Mouse (Mus musculus) heart, adult 8-10 months (tissue): ENCODE data around the gene Actg1. TPM values are rescaled to one million over a fixed set of nuclear protein-coding genes. Genes with fewer than 3 reads are reported as not detected.
"Not testable (repeated sequence)": the region's sequence is repeated elsewhere in the genome, so short reads cannot be mapped to it uniquely, and the experiment has no call there.

Source experiments
- DNase-seq: peaks from one replicate; pipeline ENCODE4 v3.0.0; 2022; ENCODE audit warnings: low spot score
- total RNA-seq, 4 experiments: library from RNA; stranded (reverse); gene quantifications; 2 replicates each; pipeline ENCODE4 v1.2.4; 2022

Actg1 gene
- total RNA-seq, 4 experiments from 2014 or later, result 188 to 320 (median 251) TPM

- no peak for DNase-seq
Observed at GRCm38 (mm10) chr11:120360755-120361154, 12.4 kb upstream of the Actg1 start.

DNA sequence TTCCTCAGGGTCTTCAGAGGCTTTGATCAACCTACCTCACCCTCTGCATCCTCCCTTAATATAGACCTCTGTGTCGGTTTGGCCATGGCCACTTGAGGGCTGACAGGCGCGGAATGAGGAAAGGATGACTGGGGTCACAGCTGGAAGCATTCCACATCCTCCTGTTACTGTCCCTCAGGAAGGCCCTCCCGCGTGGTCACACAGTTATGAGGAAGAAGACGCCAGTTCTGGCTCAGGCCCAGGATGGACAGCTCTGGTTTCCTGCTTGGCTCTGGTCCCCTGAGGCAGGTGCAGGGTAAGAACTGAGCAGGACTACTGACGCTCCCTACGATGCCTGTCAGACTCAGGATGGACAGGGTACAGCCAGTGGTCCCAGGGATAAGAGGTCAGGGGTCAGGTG is 11.7 kb upstream of the Actg1 start:
- DNase-seq, result peak; percentile 60

DNA sequence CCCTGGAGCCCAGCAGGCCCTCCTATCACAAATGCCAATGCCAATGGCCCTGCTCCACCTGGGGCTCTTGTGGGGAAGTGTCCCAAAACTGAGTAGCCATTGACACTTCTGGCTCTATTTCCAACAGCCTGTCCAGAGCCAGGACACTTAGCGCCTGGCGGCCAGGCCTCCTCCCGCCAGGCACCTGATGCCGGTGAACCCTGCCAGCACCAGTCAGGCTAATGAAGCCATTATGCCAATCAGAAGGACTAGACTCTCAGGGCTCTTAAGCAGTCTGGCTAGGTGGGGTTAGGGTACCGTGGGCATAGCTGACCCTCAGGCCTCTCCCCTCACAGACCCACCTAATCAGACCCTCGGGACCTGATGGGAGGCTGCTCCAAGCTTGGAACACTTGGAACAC is 11.0 kb upstream of the Actg1 start:
- no peak for DNase-seq

DNA sequence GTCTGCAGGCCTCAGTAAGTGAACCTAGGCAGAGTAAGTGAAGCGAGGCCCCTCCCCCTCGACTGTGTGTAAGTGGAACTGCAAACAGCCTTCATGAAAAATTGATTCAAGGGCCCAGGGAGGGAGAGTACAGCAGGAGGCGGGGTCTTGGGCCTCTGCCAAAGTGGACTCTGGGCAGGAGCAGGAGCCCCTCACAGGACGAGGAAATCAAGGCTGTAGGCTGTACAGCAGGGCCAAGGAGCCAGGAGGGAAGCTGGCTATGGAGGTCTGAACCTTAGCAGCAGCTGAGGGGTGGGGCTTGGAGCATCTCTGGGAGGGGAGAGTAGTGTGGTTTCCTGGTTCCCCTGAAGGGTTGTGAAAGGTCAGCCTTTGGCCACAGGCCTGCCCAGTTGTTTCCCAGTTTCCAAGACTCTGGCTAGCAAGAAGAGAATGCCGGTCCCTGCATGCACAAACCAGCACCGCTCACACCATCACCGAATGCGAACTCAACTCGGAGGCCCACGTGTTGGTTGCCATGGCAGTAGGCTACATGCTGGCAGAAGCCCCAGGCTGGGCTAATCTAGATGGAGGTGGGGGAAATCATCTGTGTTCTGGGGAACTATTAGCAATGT is 9.6 kb upstream of the Actg1 start:
- peak; percentile 57 for DNase-seq

DNA sequence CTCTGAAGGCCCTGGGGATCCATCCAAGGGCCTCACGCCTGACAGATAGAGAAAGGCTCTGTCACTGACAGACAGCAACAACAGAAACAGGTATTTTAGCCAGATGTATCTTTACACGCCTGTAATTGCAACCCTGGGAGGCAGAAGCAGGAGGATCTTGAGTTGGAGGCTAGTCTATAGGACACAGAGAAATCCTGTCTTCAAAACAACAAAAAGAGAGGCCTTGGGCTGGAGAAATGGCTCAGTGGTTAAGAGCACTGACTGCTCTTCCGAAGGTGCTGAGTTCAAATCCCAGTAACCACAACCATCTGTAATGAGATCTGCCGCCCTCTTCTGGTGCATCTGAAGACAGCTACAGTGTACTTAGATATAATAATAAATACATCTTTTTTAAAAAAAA is 8.6 kb upstream of the Actg1 start:
- DNase-seq, result no peak

DNA sequence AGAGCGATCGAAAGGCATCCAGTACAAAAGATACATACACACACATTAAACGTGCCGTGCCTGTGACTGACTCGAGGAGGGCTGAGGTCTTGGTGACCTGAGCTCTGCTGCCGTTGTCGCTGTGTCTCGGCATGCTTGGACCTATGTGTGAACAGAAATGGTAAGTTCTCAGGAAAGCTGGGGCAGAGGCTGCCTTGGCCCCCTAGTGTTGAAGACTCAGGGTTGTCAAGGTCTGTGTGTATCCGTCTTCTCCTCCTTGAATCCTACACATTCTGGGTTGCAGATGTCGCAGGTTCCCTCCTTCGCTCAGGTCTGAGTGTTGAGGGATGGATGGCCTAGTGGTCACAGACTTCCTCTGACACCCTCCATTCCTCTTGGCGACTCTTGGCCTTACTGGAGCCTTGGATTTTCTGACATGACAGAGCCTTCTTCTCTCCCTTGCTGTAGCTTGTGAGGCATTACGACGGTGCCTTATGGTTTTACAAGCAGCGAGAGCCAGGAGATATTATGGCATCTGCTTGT is 8.0 kb upstream of the Actg1 start:
- no peak for DNase-seq

DNA sequence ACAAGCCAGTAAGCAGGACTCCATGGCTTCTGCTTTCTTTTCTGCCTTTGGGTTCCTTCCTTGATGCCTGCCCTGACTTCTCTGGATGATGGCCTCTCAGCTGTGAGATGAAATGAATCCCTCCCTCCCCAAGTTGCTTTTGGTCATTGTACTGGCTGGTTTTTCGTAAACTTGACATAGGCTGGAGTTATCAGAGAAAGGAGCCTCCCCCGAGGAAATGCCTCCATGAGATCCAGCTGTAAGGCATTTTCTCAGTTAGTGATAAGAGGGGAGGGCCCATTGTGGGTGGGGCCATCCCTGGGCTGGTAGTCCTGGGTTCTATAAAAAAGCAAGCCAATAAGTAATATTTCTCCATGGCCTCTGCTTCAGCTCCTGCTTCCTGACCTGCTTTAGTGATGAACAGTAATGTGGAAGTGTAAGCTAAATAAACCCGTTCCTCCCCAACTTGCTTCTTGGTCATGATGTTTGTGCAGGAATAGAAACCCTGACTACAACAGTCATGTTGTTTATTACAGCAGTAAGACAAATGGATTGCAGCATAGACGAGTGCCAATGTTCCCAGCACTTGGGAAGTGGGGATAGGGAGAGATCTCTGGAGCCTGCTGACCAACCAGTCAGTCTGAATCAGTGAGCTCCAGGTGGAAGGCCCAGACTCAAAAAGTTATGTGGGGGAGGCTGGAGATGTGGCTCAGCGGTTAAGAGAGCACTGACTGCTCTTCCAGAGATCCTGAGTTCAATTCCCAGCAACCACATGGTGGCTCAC is 7.1 kb upstream of the Actg1 start:
- DNase-seq, result no peak

GRCm38 (mm10) chr11:120354304-120355276 is 6.2 kb upstream of the Actg1 start:
- no peak for DNase-seq

DNA sequence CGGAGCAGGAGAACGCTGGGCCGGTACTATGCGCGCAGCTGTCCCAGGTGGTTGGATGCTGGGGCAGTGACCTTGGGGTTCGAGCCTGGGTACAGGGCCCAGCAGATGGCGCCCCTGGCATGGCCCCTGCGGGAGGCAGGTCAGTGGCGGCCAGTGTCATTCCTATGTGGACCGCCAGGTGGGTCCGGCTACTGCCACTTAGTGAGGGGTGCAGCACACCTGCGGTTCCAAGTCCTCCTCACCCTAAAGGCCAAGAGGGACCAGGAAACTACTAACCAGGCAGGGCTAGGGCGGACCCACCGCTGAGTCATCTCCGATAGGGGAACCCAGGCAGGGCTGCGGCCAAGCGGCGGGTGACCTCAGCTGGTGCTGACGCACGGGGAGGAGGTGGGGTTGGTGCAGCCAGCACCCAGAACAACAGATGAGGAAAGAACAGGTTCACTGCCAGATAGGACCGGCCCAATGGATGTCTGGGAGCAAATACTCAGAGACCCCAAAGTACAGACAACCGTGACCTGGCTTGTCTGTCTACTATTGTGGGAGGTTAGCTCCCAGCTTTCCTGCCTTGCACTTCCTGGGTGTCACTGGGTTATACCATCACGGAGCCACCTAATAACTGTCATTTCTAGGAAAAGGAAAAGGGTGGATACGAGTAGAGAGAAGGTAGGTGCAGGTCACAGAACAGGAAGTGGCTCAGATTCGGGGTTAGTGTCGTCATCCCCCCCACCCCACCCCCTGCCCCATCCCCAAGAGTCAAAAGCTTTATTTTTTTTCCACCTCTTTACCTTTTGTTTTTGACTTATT is 5.4 kb upstream of the Actg1 start:
- peak; percentile 91 for DNase-seq

- no peak for DNase-seq
Observed at GRCm38 (mm10) chr11:120352571-120353290, 4.4 kb upstream of the Actg1 start.

GRCm38 (mm10) chr11:120352093-120352350 is 3.7 kb upstream of the Actg1 start:
- not testable (repeated sequence) for DNase-seq

- no peak for DNase-seq
Observed at GRCm38 (mm10) chr11:120351250-120352092, 3.1 kb upstream of the Actg1 start.

DNA sequence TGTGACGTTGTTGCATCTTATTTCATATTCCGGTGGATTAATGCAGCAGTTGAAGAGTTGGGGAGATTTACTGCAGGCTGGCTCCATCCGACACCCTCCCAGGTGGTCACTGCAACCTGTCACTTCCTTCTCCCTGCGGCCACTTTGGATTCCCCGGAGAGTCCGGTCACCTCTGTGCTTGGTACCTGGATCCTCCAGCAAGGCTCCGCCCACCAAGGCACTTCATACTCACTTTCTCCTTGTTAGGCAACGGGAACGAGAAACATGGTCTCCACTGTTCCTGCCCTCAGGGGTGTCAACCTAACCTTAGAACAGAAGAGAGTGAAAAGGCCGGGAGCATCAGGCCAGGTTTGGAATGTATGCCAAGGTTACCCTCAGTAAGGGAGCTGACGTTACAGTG is 2.4 kb upstream of the Actg1 start:
- DNase-seq, result no peak

DNA sequence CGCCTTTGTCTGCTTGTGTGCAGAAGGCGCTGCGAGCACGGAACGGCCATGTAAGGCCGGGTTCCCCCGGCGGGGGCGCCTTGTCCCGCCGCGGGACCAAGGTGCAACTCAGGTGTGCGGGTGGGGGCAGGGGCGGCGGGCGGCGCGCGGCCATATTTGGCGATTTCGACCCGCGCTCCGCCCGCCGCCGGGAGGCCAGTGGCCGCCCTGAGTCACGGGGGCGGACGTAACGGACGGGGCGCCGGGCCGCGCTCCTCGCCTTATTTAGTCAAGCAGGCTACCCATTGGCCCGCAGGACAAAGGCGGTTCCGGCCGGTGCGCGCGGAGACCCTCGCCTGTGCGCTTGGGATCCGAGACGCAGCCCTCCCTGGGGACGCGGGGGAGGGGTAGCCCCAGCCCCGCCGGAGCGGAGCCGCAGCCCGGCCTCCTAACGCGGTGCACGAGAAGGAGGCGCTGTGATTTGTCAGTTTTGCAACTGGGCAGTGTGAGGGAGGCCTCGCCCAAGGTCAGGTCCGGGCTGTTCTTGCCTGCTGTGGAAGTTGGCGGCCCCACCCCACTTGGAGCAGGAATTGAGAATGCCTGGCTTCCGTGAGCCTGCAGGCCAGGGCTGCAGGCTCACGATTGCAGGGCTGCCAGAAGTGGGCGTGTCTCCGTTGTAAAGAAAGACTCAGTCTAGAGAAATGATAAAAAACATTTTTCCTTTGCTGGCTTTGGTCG is 1.8 kb upstream of the Actg1 start:
- DNase-seq, result peak; percentile 96

DNA sequence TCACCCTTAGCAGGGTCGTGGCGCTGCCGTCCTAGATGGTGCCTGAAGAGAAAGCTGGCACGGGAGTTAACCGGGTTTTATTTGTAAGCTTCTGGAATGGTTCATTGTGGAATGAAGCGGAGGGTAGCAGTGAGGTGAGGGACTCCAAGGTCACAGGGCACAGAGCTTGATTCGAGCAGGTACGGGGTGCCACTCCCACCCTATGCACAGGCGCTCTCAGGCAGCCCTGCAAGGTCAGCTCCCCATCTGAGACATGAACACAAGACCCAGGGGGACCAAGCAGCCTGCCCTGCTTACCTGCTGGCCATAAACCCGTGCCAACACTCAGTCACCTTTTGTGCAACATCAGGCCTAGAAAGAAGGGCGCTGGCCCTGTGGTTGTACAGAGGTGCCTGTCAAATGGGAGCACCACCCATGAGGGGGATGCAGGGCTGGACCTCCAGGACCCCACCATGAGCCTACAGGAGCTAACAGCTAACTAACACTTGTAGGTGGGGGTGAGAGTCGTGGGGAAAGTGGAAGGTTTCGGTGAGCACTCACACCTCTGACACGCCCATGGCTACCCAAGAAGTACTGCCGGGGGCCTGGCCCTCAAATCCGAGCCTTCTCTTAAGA is 1.1 kb upstream of the Actg1 start:
- peak; percentile 65 for DNase-seq

GRCm38 (mm10) chr11:120348684-120349370 is 485 bp upstream of the Actg1 start:
- DNase-seq, result peak; percentile 78

DNA sequence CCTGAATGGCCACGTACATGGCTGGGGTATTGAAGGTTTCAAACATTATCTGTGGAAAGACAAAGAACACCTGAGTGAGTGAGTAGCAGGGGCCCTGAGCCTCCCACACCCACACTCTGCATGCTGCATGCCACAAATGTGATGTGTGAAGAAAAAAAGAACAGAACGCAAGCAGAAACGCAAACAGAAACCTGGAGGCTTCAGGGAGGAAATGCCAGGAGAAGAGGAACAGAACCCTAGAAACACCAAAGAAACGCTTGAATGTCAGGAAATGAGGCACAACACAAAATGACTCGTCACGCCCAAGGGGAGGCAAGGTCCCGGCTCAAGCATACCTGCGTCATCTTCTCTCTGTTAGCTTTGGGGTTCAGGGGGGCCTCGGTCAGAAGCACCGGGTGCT is 1.0 kb downstream of the Actg1 start:
- no peak for DNase-seq

GRCm38 (mm10) chr11:120346383-120347034 is 1.8 kb downstream of the Actg1 start:
- DNase-seq, result not testable (repeated sequence)
